Mouse (Mus musculus) liver, embryonic 13.5 days (tissue): ENCODE measurements around the gene Nts. TPM values are rescaled to one million over a fixed set of nuclear protein-coding genes. Genes with fewer than 3 reads are reported as not detected.

Experiments used
- ATAC-seq: fragments of 200-750 bp; cut with Nextera tagmentation; 2 replicates; pipeline ENCODE4 v1.8.0; 2017; ENCODE audit warnings: low read depth, mild to moderate bottlenecking, moderate number of reproducible peaks, moderate library complexity
- DNase-seq: peaks from one replicate; pipeline ENCODE4 v3.0.0; 2022
- H3K27ac ChIP-seq: fragments of 300-500 bp; sonication (generic); 2 replicates; pipeline ENCODE4 v1.5.1; 2015; ENCODE audit warnings: moderate library complexity, mild to moderate bottlenecking, inconsistent platforms
- H3K27me3 ChIP-seq: fragments of 300-500 bp; sonication (generic); 2 replicates; pipeline ENCODE4 v1.6.1; 2015; ENCODE audit warnings: mild to moderate bottlenecking, inconsistent platforms
- H3K36me3 ChIP-seq: fragments of 300-500 bp; sonication (generic); 2 replicates; pipeline ENCODE4 v1.6.1; 2015; ENCODE audit warnings: mild to moderate bottlenecking, inconsistent platforms
- H3K4me1 ChIP-seq: fragments of 300-500 bp; sonication (generic); replicated peaks from 2 replicates; pipeline ENCODE4 v1.6.1; 2015; ENCODE audit warnings: inconsistent platforms
- H3K4me2 ChIP-seq: fragments of 300-500 bp; sonication (generic); 2 replicates; pipeline ENCODE4 v1.6.1; 2015; ENCODE audit warnings: inconsistent platforms, mild to moderate bottlenecking, moderate library complexity
- H3K4me3 ChIP-seq: fragments of 300-500 bp; sonication (generic); replicated peaks from 2 replicates; pipeline ENCODE4 v1.5.1; 2015; ENCODE audit warnings: mild to moderate bottlenecking, inconsistent platforms
- H3K9ac ChIP-seq: fragments of 300-500 bp; sonication (generic); 2 replicates; pipeline ENCODE4 v1.6.1; 2015; ENCODE audit warnings: mild to moderate bottlenecking, inconsistent platforms
- H3K9me3 ChIP-seq: fragments of 300-500 bp; sonication (generic); replicated peaks from 2 replicates; pipeline ENCODE4 v1.6.1; 2016; ENCODE audit warnings: inconsistent platforms
- WGBS: fragments of 180-500 bp; shearing (Covaris S2); methylation state at CpG from one replicate; pipeline ENCODE4 v1.1.7; 2015; ENCODE audit not compliant: insufficient replicate concordance; 5-methylcytosine and 5-hydroxymethylcytosine counted together
- polyA plus RNA-seq: library from polyadenylated mRNA; unstranded; fragments of >200 nt; fragmentation: Nextera tagmentation; extraction: Ambion mirVana; gene quantifications from 2 replicates; pipeline ENCODE4 v1.2.1, GENCODE M21; 2015

Nts gene
- polyA plus RNA-seq, result 0.12 TPM in 1 of 2 replicates, not detected in the other

- H3K4me3 ChIP-seq, result no peak within 1 kb of the TSS
- H3K4me1 ChIP-seq, result no peaks in the 10 kb centered on the region
- WGBS, result 0% methylated on average over 3 of the region's 3 CpGs
- no peaks in the 10 kb centered on the region for H3K9me3 ChIP-seq
- DNase-seq, result no peak
- H3K9ac ChIP-seq, result no peak within 1 kb of the TSS
- H3K27ac ChIP-seq, result no peak within 1 kb of the TSS
- H3K4me2 ChIP-seq, result no peak within 1 kb of the TSS
- no peak for ATAC-seq
- H3K36me3 ChIP-seq, result no peaks in the 10 kb centered on the region
- no peaks in the 10 kb centered on the region for H3K27me3 ChIP-seq
Observed at GRCm38 (mm10) chr10:102490386-102490785, at the start of gene Nts. Nts (minus strand) TSS chr10:102490486.

GRCm38 (mm10) chr10:102527901-102528300 lies 37.6 kb upstream of the Nts start:
- H3K9ac ChIP-seq, result no peak overlapping the region
- H3K9me3 ChIP-seq, result no peaks in the 10 kb centered on the region
- WGBS, result 53% methylated on average over 3 of the region's 3 CpGs
- DNase-seq, result no peak
- H3K36me3 ChIP-seq, result no peaks in the 10 kb centered on the region
- no peak overlapping the region for H3K4me2 ChIP-seq
- H3K4me3 ChIP-seq, result no peak overlapping the region
- no peaks in the 10 kb centered on the region for H3K4me1 ChIP-seq
- no peaks in the 10 kb centered on the region for H3K27me3 ChIP-seq
- ATAC-seq, result no peak
- H3K27ac ChIP-seq, result no peak overlapping the region

- WGBS, result 3% methylated on average over 1 of the region's 1 CpGs
- ATAC-seq, result no peak
- Histone ChIP-seq H3K4me1 (no peaks in the 10 kb centered on the region), H3K9me3 (no peaks in the 10 kb centered on the region), H3K27me3 (no peaks in the 10 kb centered on the region), H3K9ac (no peak overlapping the region), H3K4me2 (no peak overlapping the region), H3K4me3 (no peak overlapping the region), H3K27ac (no peak overlapping the region), H3K36me3 (no peaks in the 10 kb centered on the region)
- no peak for DNase-seq
Observed at GRCm38 (mm10) chr10:102514159-102514558, 23.9 kb upstream of the Nts start.

GRCm38 (mm10) chr10:102511807-102512461 lies 21.6 kb upstream of the Nts start, which contains the start of gene Rassf9:
Rassf9 (plus strand) TSS chr10:102512222.
- Histone ChIP-seq H3K27ac (no peak within 1 kb of the TSS), H3K4me3 (no peak within 1 kb of the TSS), H3K4me2 (no peak within 1 kb of the TSS), H3K27me3 (no peaks in the 10 kb centered on the region), H3K9me3 (no peaks in the 10 kb centered on the region), H3K4me1 (no peaks in the 10 kb centered on the region), H3K9ac (no peak within 1 kb of the TSS), H3K36me3 (no peaks in the 10 kb centered on the region)
- 23% methylated on average over 5 of the region's 5 CpGs for WGBS
- DNase-seq (no peak), ATAC-seq (no peak)

- H3K4me2 ChIP-seq, result no peak overlapping the region
- no peaks in the 10 kb centered on the region for H3K27me3 ChIP-seq
- 42% methylated on average over 3 of the region's 3 CpGs for WGBS
- ATAC-seq (no peak), DNase-seq (no peak)
- no peak overlapping the region for H3K27ac ChIP-seq
- H3K36me3 ChIP-seq, result no peaks in the 10 kb centered on the region
- no peaks in the 10 kb centered on the region for H3K9me3 ChIP-seq
- H3K4me3 ChIP-seq, result no peak overlapping the region
- H3K9ac ChIP-seq, result no peak overlapping the region
- H3K4me1 ChIP-seq, result no peaks in the 10 kb centered on the region
Observed at GRCm38 (mm10) chr10:102511461-102511806, 21.1 kb upstream of the Nts start.

- DNase-seq, result no peak
- Histone ChIP-seq H3K9ac (no peak overlapping the region), H3K36me3 (no peaks in the 10 kb centered on the region), H3K27me3 (no peaks in the 10 kb centered on the region), H3K27ac (no peak overlapping the region), H3K4me2 (no peak overlapping the region), H3K9me3 (no peaks in the 10 kb centered on the region), H3K4me1 (no peaks in the 10 kb centered on the region), H3K4me3 (no peak overlapping the region)
- 55% methylated on average over 4 of the region's 4 CpGs for WGBS
- no peak for ATAC-seq
Observed at GRCm38 (mm10) chr10:102507386-102507785, 17.1 kb upstream of the Nts start.

GRCm38 (mm10) chr10:102498754-102499153 lies 8.5 kb upstream of the Nts start:
- no peak for ATAC-seq
- Histone ChIP-seq H3K27ac (no peak overlapping the region), H3K9me3 (no peaks in the 10 kb centered on the region), H3K9ac (no peak overlapping the region), H3K4me2 (no peak overlapping the region), H3K4me3 (no peak overlapping the region), H3K27me3 (no peaks in the 10 kb centered on the region), H3K36me3 (no peaks in the 10 kb centered on the region), H3K4me1 (no peaks in the 10 kb centered on the region)
- DNase-seq, result no peak
- 21% methylated on average over 4 of the region's 4 CpGs for WGBS

GRCm38 (mm10) chr10:102491792-102492191 lies 1.5 kb upstream of the Nts start:
- H3K36me3 ChIP-seq, result no peaks in the 10 kb centered on the region
- no peaks in the 10 kb centered on the region for H3K4me1 ChIP-seq
- no peaks in the 10 kb centered on the region for H3K27me3 ChIP-seq
- H3K4me3 ChIP-seq, result no peak overlapping the region
- no peak for ATAC-seq
- no peaks in the 10 kb centered on the region for H3K9me3 ChIP-seq
- H3K4me2 ChIP-seq, result no peak overlapping the region
- no peak for DNase-seq
- 19% methylated on average over 3 of the region's 3 CpGs for WGBS
- no peak overlapping the region for H3K27ac ChIP-seq
- no peak overlapping the region for H3K9ac ChIP-seq

- DNase-seq (no peak), ATAC-seq (no peak)
- no peak overlapping the region for H3K4me2 ChIP-seq
- H3K4me1 ChIP-seq, result no peaks in the 10 kb centered on the region
- H3K27ac ChIP-seq, result no peak overlapping the region
- H3K27me3 ChIP-seq, result no peaks in the 10 kb centered on the region
- H3K4me3 ChIP-seq, result no peak overlapping the region
- H3K9me3 ChIP-seq, result no peaks in the 10 kb centered on the region
- H3K36me3 ChIP-seq, result no peaks in the 10 kb centered on the region
- WGBS, result 52% methylated on average over 2 of the region's 2 CpGs
- H3K9ac ChIP-seq, result no peak overlapping the region
Observed at GRCm38 (mm10) chr10:102469412-102469811, 20.9 kb downstream of the Nts start.

GRCm38 (mm10) chr10:102451756-102452155 lies 38.5 kb downstream of the Nts start:
- Histone ChIP-seq H3K27me3 (no peaks in the 10 kb centered on the region), H3K27ac (no peak overlapping the region), H3K9me3 (no peaks in the 10 kb centered on the region), H3K4me3 (no peak overlapping the region), H3K36me3 (no peaks in the 10 kb centered on the region), H3K4me2 (no peak overlapping the region), H3K9ac (no peak overlapping the region), H3K4me1 (no peaks in the 10 kb centered on the region)
- DNase-seq, result no peak
- 11% methylated on average over 7 of the region's 7 CpGs for WGBS
- no peak for ATAC-seq

- no peaks in the 10 kb centered on the region for H3K27me3 ChIP-seq
- WGBS, result 5% methylated on average over 7 of the region's 7 CpGs
Observed at GRCm38 (mm10) chr10:102449449-102449848, 40.8 kb downstream of the Nts start.

GRCm38 (mm10) chr10:102444912-102445556 lies 45.3 kb downstream of the Nts start:
- Histone ChIP-seq H3K9me3 (no peaks in the 10 kb centered on the region), H3K4me3 (no peak overlapping the region), H3K27me3 (no peaks in the 10 kb centered on the region), H3K27ac (no peak overlapping the region), H3K4me2 (no peak overlapping the region), H3K4me1 (no peaks in the 10 kb centered on the region), H3K36me3 (no peaks in the 10 kb centered on the region), H3K9ac (no peak overlapping the region)
- DNase-seq, result no peak
- ATAC-seq, result no peak
- WGBS, result 21% methylated on average over 2 of the region's 2 CpGs

More at GRCm38 (mm10) chr10:102449449-102449848, 40.8 kb downstream of the Nts start:
- H3K27ac ChIP-seq, result no peak overlapping the region
- ATAC-seq (no peak), DNase-seq (no peak)
- H3K9me3 ChIP-seq, result no peaks in the 10 kb centered on the region
- H3K9ac ChIP-seq, result no peak overlapping the region
- H3K4me3 ChIP-seq, result no peak overlapping the region
- H3K4me2 ChIP-seq, result no peak overlapping the region
- H3K4me1 ChIP-seq, result no peaks in the 10 kb centered on the region
- H3K36me3 ChIP-seq, result no peaks in the 10 kb centered on the region
